Mouse (Mus musculus) thymus, adult 2 months (tissue): Measurements from ENCODE around the gene Fut8. TPM values are rescaled to one million over a fixed set of nuclear protein-coding genes. Genes with fewer than 3 reads are reported as not detected.

Source experiments
- DNase-seq: peaks from one replicate; pipeline ENCODE4 v3.0.0; 2021
- H3K27ac ChIP-seq: fragments of 200-500 bp; 2 replicates; pipeline ENCODE4 v1.5.1; 2012; ENCODE audit warnings: low read length, control low read depth; ENCODE audit not compliant: control insufficient read depth, insufficient read depth
- H3K27me3 ChIP-seq: fragments of 200-500 bp; 2 replicates; pipeline ENCODE4 v1.6.1; 2012; ENCODE audit warnings: mild to moderate bottlenecking, low read length, moderate library complexity, mixed read lengths; ENCODE audit not compliant: control insufficient read depth, insufficient read depth
- H3K36me3 ChIP-seq: fragments of 200-500 bp; 2 replicates; pipeline ENCODE4 v1.6.1; 2012; ENCODE audit warnings: mild to moderate bottlenecking, low read length, moderate library complexity; ENCODE audit not compliant: control insufficient read depth, insufficient read depth
- H3K4me1 ChIP-seq: fragments of 200-500 bp; replicated peaks from 2 replicates; pipeline ENCODE4 v1.6.1; 2012; ENCODE audit warnings: low read length; ENCODE audit not compliant: control insufficient read depth, insufficient read depth
- H3K4me3 ChIP-seq: fragments of 200-500 bp; 2 replicates; pipeline ENCODE4 v1.5.1; 2012; ENCODE audit warnings: mild to moderate bottlenecking, low read length, control low read depth, moderate library complexity; ENCODE audit not compliant: control insufficient read depth, insufficient read depth
- CTCF ChIP-seq: fragments of 200-500 bp; IDR thresholded peaks from 2 replicates; pipeline ENCODE4 v1.5.1; 2012; ENCODE audit warnings: mild to moderate bottlenecking, control low read depth, low read length, moderate library complexity, borderline replicate concordance; ENCODE audit not compliant: control insufficient read depth, poor library complexity, insufficient read depth; ENCODE audit errors: extremely low read depth
- POLR2A ChIP-seq: fragments of 200-500 bp; IDR thresholded peaks from 2 replicates; pipeline ENCODE4 v1.6.1; 2012; ENCODE audit warnings: mild to moderate bottlenecking, low read length, control low read depth, moderate library complexity; ENCODE audit not compliant: control insufficient read depth, poor library complexity, insufficient read depth; ENCODE audit errors: extremely low read depth
- WGBS: fragments of 180-500 bp; shearing (Covaris S2); methylation state at CpG from one replicate; pipeline ENCODE4 v1.1.7; 2018; 5-methylcytosine and 5-hydroxymethylcytosine counted together
- polyA plus RNA-seq: library from polyadenylated mRNA; depleted of rRNA; stranded (reverse); fragments of >200 nt; gene quantifications from 2 replicates; pipeline ENCODE4 v1.2.3, GENCODE M21; 2012

Fut8 gene
- polyA plus RNA-seq, 1 experiment = 10.8 TPM

GRCm38 (mm10) chr12:77297114-77297513 lies 59.2 kb downstream of the Fut8 start:
- TF ChIP-seq CTCF = no peak
- no peak for TF ChIP-seq POLR2A
- DNase-seq = no peak
- Histone ChIP-seq H3K4me3 (no peak overlapping the region), H3K36me3 (no peaks in the 10 kb centered on the region), H3K27ac (no peak overlapping the region), H3K27me3 (no peaks in the 10 kb centered on the region), H3K4me1 (no peaks in the 10 kb centered on the region)
- WGBS = 97% methylated on average over 4 of the region's 4 CpGs

GRCm38 (mm10) chr12:77297858-77298257 lies 59.9 kb downstream of the Fut8 start:
- no peaks in the 10 kb centered on the region for H3K27me3 ChIP-seq
- H3K27ac ChIP-seq = no peak overlapping the region
- WGBS = 97% methylated on average over 2 of the region's 2 CpGs
- TF ChIP-seq CTCF = no peak
- TF ChIP-seq POLR2A = no peak
- DNase-seq = no peak
- H3K4me1 ChIP-seq = no peaks in the 10 kb centered on the region
- H3K4me3 ChIP-seq = no peak overlapping the region
- no peaks in the 10 kb centered on the region for H3K36me3 ChIP-seq

- Histone ChIP-seq H3K27ac (no peak overlapping the region), H3K4me1 (no peaks in the 10 kb centered on the region), H3K36me3 (no peaks in the 10 kb centered on the region), H3K4me3 (no peak overlapping the region), H3K27me3 (no peaks in the 10 kb centered on the region)
- TF ChIP-seq CTCF (no peak), POLR2A (no peak)
- 98% methylated on average over 1 of the region's 1 CpGs for WGBS
- DNase-seq = no peak
Observed at GRCm38 (mm10) chr12:77302011-77302410, 64.1 kb downstream of the Fut8 start.

- no peak overlapping the region for H3K4me3 ChIP-seq
- no peaks in the 10 kb centered on the region for H3K4me1 ChIP-seq
- H3K27me3 ChIP-seq = no peaks in the 10 kb centered on the region
- DNase-seq = no peak
- H3K27ac ChIP-seq = no peak overlapping the region
- no peak for TF ChIP-seq CTCF
- TF ChIP-seq POLR2A = no peak
- H3K36me3 ChIP-seq = no peaks in the 10 kb centered on the region
Observed at GRCm38 (mm10) chr12:77303367-77303766, 65.4 kb downstream of the Fut8 start.

- Histone ChIP-seq H3K4me1 (no peaks in the 10 kb centered on the region), H3K27ac (no peak overlapping the region), H3K4me3 (no peak overlapping the region), H3K36me3 (no peaks in the 10 kb centered on the region), H3K27me3 (no peaks in the 10 kb centered on the region)
- 44% methylated on average over 3 of the region's 3 CpGs for WGBS
- TF ChIP-seq CTCF = no peak
- TF ChIP-seq POLR2A = no peak
- no peak for DNase-seq
Observed at GRCm38 (mm10) chr12:77305502-77305901, 67.6 kb downstream of the Fut8 start.

- WGBS = 74% methylated on average over 3 of the region's 3 CpGs
- no peak overlapping the region for H3K27ac ChIP-seq
Observed at GRCm38 (mm10) chr12:77306759-77307314, 68.9 kb downstream of the Fut8 start.

GRCm38 (mm10) chr12:77309507-77309906 lies 71.6 kb downstream of the Fut8 start:
- Histone ChIP-seq H3K36me3 (no peaks in the 10 kb centered on the region), H3K4me3 (no peak overlapping the region), H3K27ac (no peak overlapping the region), H3K4me1 (no peaks in the 10 kb centered on the region), H3K27me3 (no peaks in the 10 kb centered on the region)
- TF ChIP-seq POLR2A (no peak), CTCF (no peak)
- DNase-seq = no peak

More at GRCm38 (mm10) chr12:77306759-77307314, 68.9 kb downstream of the Fut8 start:
- Histone ChIP-seq H3K4me3 (no peak overlapping the region), H3K4me1 (no peaks in the 10 kb centered on the region), H3K36me3 (no peaks in the 10 kb centered on the region), H3K27me3 (no peaks in the 10 kb centered on the region)
- DNase-seq = no peak
- TF ChIP-seq POLR2A (no peak), CTCF (no peak)
